Mouse (Mus musculus) spleen, adult 2 months (tissue): Measurements from ENCODE around the gene Tmem204.

Experiments used
- CTCF ChIP-seq: fragments of 200-500 bp; IDR thresholded peaks from 2 replicates; pipeline ENCODE4 v1.5.1; 2011; ENCODE audit warnings: mild to moderate bottlenecking, inconsistent platforms; ENCODE audit not compliant: insufficient read depth, insufficient read length, insufficient replicate concordance; ENCODE audit errors: extremely low read depth
- POLR2A ChIP-seq: fragments of 200-500 bp; IDR thresholded peaks from 2 replicates; pipeline ENCODE4 v1.6.1; 2011; ENCODE audit warnings: low read depth, low read length, inconsistent platforms

GRCm38 (mm10) chr17:25130060-25130459 lies 46.7 kb upstream of the Tmem204 start:
- TF ChIP-seq POLR2A, result no peak
- TF ChIP-seq CTCF, result no peak
